Mouse (Mus musculus) forebrain, embryonic 14.5 days (tissue): ENCODE measurements around the gene Il17rd. TPM values are rescaled to one million over a fixed set of nuclear protein-coding genes. Genes with fewer than 3 reads are reported as not detected.
A peak's percentile ranks its signal among the peaks of the same experiment; 100 is the strongest.

ENCODE experiments used
- ATAC-seq: fragments of 200-750 bp; cut with Nextera tagmentation; 2 replicates; pipeline ENCODE4 v1.8.0; 2017; ENCODE audit warnings: mild to moderate bottlenecking, moderate library complexity
- DNase-seq: peaks from one replicate; pipeline ENCODE4 v3.0.0-alpha.2; 2015; ENCODE audit warnings: low spot score
- H3K27ac ChIP-seq: fragments of 300-500 bp; sonication (generic); 2 replicates; pipeline ENCODE4 v1.5.1; 2014; ENCODE audit warnings: low read depth, mild to moderate bottlenecking, control low read depth, low read length, moderate library complexity
- H3K27me3 ChIP-seq: fragments of 300-500 bp; sonication (generic); replicated peaks from 2 replicates; pipeline ENCODE4 v1.6.1; 2014; ENCODE audit warnings: low read length, control low read depth, mixed read lengths; ENCODE audit not compliant: control insufficient read depth, insufficient read depth
- H3K36me3 ChIP-seq: fragments of 300-500 bp; sonication (generic); 2 replicates; pipeline ENCODE4 v1.6.1; 2014; ENCODE audit warnings: low read length, control low read depth; ENCODE audit not compliant: control insufficient read depth, insufficient read depth
- H3K4me1 ChIP-seq: fragments of 300-500 bp; sonication (generic); 2 replicates; pipeline ENCODE4 v1.6.1; 2014; ENCODE audit warnings: antibody characterized with exemption, low read length, control low read depth; ENCODE audit not compliant: control insufficient read depth, insufficient read depth
- H3K4me2 ChIP-seq: fragments of 300-500 bp; sonication (generic); 2 replicates; pipeline ENCODE4 v1.6.1; 2014; ENCODE audit warnings: mild to moderate bottlenecking, control low read depth, low read length
- H3K4me3 ChIP-seq: fragments of 300-500 bp; sonication (generic); 2 replicates; pipeline ENCODE4 v1.5.1; 2014; ENCODE audit warnings: low read depth, low read length, control low read depth
- H3K9ac ChIP-seq: fragments of 300-500 bp; sonication (generic); 2 replicates; pipeline ENCODE4 v1.6.1; 2014; ENCODE audit warnings: mild to moderate bottlenecking, low read length, control low read depth, moderate library complexity
- H3K9me3 ChIP-seq: fragments of 300-500 bp; sonication (generic); replicated peaks from 2 replicates; pipeline ENCODE4 v1.6.1; 2016; ENCODE audit warnings: low read length, control low read depth, mixed read lengths; ENCODE audit not compliant: control insufficient read depth
- WGBS: fragments of 180-500 bp; shearing (Covaris S2); extraction: QIAGEN DNeasy Blood & Tissue Kit; methylation state at CpG from one replicate; pipeline ENCODE4 v1.1.7; 2014; 5-methylcytosine and 5-hydroxymethylcytosine counted together
- polyA plus RNA-seq: library from polyadenylated mRNA; unstranded; fragments of >200 nt; fragmentation: Nextera tagmentation; extraction: Ambion mirVana; gene quantifications from 2 replicates; pipeline ENCODE4 v1.2.1, GENCODE M21; 2014

Il17rd gene
- polyA plus RNA-seq, 1 experiment from 2014 or later, result 1.3 TPM

- no peak overlapping the region for H3K4me2 ChIP-seq
- no peak overlapping the region for H3K4me3 ChIP-seq
- no peaks in the 10 kb centered on the region for H3K36me3 ChIP-seq
- H3K27me3 ChIP-seq, result no peaks in the 10 kb centered on the region
- DNase-seq (no peak), ATAC-seq (no peak)
- WGBS, result 34% methylated on average over 5 of the region's 5 CpGs
- H3K9ac ChIP-seq, result no peak overlapping the region
- peak overlapping the region; percentile 63 for H3K27ac ChIP-seq
- no peaks in the 10 kb centered on the region for H3K9me3 ChIP-seq
- H3K4me1 ChIP-seq, result peaks cover 19% of the 10 kb centered on the region
These were observed 12.8 kb downstream of the Il17rd start for GRCm38 (mm10) chr14:27051511-27051895.

GRCm38 (mm10) chr14:27058535-27059223 is 19.9 kb downstream of the Il17rd start:
- Histone ChIP-seq H3K9me3 (no peaks in the 10 kb centered on the region), H3K36me3 (no peaks in the 10 kb centered on the region), H3K4me3 (no peak overlapping the region), H3K27me3 (no peaks in the 10 kb centered on the region), H3K9ac (no peak overlapping the region), H3K4me1 (no peaks in the 10 kb centered on the region), H3K4me2 (no peak overlapping the region), H3K27ac (no peak overlapping the region)
- 63% methylated on average over 13 of the region's 13 CpGs for WGBS
- no peak for ATAC-seq
- no peak for DNase-seq

DNA sequence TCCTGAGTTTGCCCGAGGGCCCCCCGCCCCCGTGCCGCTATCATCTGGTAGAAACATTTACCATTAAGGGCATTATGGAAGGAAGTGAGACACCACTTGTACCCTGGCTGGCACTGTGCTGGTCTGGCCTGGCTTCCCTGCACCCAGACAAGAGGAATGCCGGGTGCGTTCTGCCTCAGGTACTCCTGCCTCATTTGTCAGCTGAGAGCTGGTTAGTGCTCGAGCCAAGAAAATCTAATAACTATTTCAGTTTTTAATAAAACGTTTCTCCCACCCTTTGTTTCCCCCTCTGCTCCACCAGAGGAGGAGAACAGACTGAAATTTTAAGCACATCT is 20.4 kb downstream of the Il17rd start:
- Histone ChIP-seq H3K4me2 (no peak overlapping the region), H3K36me3 (no peaks in the 10 kb centered on the region), H3K4me1 (no peaks in the 10 kb centered on the region), H3K27me3 (no peaks in the 10 kb centered on the region), H3K9me3 (no peaks in the 10 kb centered on the region), H3K27ac (no peak overlapping the region), H3K9ac (no peak overlapping the region), H3K4me3 (no peak overlapping the region)
- 56% methylated on average over 8 of the region's 8 CpGs for WGBS
- DNase-seq (no peak), ATAC-seq (no peak)

DNA sequence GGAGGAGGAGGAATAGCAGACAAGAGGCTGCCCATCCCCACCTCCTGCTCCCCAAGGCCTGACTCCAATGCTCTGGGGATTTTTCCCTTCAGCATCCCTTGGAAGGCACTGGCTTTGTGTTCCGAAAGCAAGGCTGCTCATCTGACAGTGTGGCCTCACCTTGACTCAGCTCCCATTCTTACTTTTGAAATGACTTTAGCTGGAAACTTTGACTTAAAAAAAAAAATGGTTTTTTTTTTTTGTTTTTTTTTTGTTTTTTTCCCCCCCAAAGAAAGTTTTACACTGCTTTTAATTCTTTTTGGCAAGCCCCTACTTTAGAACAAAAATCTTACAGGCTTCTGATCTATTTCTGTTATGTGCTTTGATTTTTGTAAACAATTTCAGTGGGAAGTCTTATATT is 24.6 kb downstream of the Il17rd start:
- no peak for ATAC-seq
- peaks cover 12% of the 10 kb centered on the region for H3K4me1 ChIP-seq
- no peak overlapping the region for H3K4me3 ChIP-seq
- DNase-seq, result no peak
- H3K27ac ChIP-seq, result no peak overlapping the region
- H3K9me3 ChIP-seq, result no peaks in the 10 kb centered on the region
- no peak overlapping the region for H3K4me2 ChIP-seq
- H3K27me3 ChIP-seq, result no peaks in the 10 kb centered on the region
- H3K9ac ChIP-seq, result no peak overlapping the region
- WGBS, result 92% methylated on average over 1 of the region's 1 CpGs
- no peaks in the 10 kb centered on the region for H3K36me3 ChIP-seq

- peak overlapping the region; percentile 5; the same call in 1 of the 2 replicates for H3K27ac ChIP-seq
- H3K9me3 ChIP-seq, result no peaks in the 10 kb centered on the region
- H3K4me1 ChIP-seq, result peaks cover 25% of the 10 kb centered on the region
- H3K4me3 ChIP-seq, result no peak overlapping the region
- no peak overlapping the region for H3K9ac ChIP-seq
- ATAC-seq (peak; percentile 53), DNase-seq (peak; percentile 45)
- H3K36me3 ChIP-seq, result no peaks in the 10 kb centered on the region
- H3K4me2 ChIP-seq, result no peak overlapping the region
- no peaks in the 10 kb centered on the region for H3K27me3 ChIP-seq
- WGBS, result 9% methylated on average over 9 of the region's 9 CpGs
These were observed 27.6 kb downstream of the Il17rd start for GRCm38 (mm10) chr14:27066171-27066929.

DNA sequence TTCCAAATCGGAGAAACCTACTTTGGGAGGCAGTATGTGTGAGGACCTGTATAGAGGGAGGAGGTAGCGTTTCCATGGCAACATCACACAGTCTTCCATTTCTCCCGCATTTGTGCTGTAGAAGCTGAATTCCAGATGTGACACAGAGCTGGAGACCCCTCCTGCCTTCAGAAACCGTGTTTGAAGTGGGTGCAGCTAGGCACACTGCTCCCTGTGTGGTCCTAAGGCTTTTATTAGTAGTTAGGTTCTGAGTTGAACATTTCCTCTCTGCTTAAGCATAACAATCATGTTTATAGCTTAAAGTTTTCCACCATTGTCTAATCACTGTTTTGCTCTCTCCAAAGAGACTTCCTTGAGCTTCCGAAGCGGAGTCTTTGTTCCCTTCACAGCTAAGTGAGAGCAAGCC is 29.1 kb downstream of the Il17rd start:
- Histone ChIP-seq H3K9me3 (no peaks in the 10 kb centered on the region), H3K4me3 (no peak overlapping the region), H3K4me2 (no peak overlapping the region), H3K4me1 (peaks cover 27% of the 10 kb centered on the region), H3K36me3 (no peaks in the 10 kb centered on the region), H3K27ac (0 out of 2 replicates have a peak overlapping the region, but pooled peaks have one; percentile 36), H3K27me3 (no peaks in the 10 kb centered on the region), H3K9ac (no peak overlapping the region)
- DNase-seq (peak; percentile 68), ATAC-seq (0 out of 2 replicates have a peak, but pooled peaks have one; percentile 33)
- 22% methylated on average over 6 of the region's 6 CpGs for WGBS

DNA sequence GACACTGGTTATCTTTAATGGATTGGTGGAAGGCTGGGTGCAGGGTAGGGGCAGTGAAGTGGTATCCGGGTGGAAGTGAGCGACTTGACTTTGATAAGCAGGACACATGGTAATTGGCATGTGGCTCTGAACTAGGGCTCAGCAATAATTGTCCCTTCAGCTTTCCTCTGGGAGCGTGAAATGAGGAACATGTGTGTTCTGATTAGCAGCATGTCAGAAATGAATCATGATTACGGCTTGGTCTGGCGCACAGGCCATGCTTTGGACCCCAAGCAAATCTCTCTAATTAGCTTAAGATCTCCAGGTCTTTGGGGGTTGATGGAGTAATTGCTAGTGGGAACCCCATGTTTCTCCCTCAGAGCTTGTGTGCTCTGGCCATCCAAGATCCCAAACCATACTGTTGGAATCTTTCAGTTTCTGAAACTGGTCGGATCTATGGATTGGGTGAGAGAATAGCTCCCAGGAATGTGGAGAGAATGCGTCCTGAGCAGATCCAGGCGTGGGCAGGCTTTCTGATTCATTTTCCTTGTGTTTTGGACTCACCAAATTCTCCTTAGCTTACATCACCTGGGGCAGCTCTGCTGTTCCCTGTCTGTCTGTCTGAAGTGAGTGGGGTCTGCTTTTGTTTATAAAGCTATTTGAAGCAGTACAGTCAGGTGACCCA is 30.8 kb downstream of the Il17rd start:
- H3K36me3 ChIP-seq, result no peaks in the 10 kb centered on the region
- no peaks in the 10 kb centered on the region for H3K9me3 ChIP-seq
- H3K4me2 ChIP-seq, result no peak overlapping the region
- ATAC-seq (no peak), DNase-seq (no peak)
- H3K4me1 ChIP-seq, result peaks cover 27% of the 10 kb centered on the region
- 34% methylated on average over 8 of the region's 8 CpGs for WGBS
- no peak overlapping the region for H3K4me3 ChIP-seq
- no peak overlapping the region for H3K9ac ChIP-seq
- H3K27ac ChIP-seq, result no peak overlapping the region
- no peaks in the 10 kb centered on the region for H3K27me3 ChIP-seq

GRCm38 (mm10) chr14:27070128-27070527 is 31.4 kb downstream of the Il17rd start:
- no peak overlapping the region for H3K9ac ChIP-seq
- no peak overlapping the region for H3K27ac ChIP-seq
- no peaks in the 10 kb centered on the region for H3K27me3 ChIP-seq
- H3K4me1 ChIP-seq, result peaks cover 27% of the 10 kb centered on the region
- DNase-seq, result no peak
- no peaks in the 10 kb centered on the region for H3K36me3 ChIP-seq
- no peak for ATAC-seq
- WGBS, result 27% methylated on average over 3 of the region's 3 CpGs
- H3K9me3 ChIP-seq, result no peaks in the 10 kb centered on the region
- no peak overlapping the region for H3K4me3 ChIP-seq
- no peak overlapping the region for H3K4me2 ChIP-seq

GRCm38 (mm10) chr14:27070758-27071157 is 32.0 kb downstream of the Il17rd start:
- Histone ChIP-seq H3K27me3 (no peaks in the 10 kb centered on the region), H3K9me3 (no peaks in the 10 kb centered on the region), H3K4me2 (no peak overlapping the region), H3K9ac (no peak overlapping the region), H3K4me3 (no peak overlapping the region), H3K27ac (no peak overlapping the region), H3K36me3 (no peaks in the 10 kb centered on the region), H3K4me1 (peaks cover 31% of the 10 kb centered on the region)
- DNase-seq (no peak), ATAC-seq (no peak)
- WGBS, result 14% methylated on average over 9 of the region's 9 CpGs
